Mouse (Mus musculus) midbrain, postnatal 0 days (tissue): ENCODE measurements around the gene Nrxn3. TPM values are rescaled to one million over a fixed set of nuclear protein-coding genes. Genes with fewer than 3 reads are reported as not detected.

Experiments used
- ATAC-seq: fragments of 200-750 bp; cut with Nextera tagmentation; 2 replicates; pipeline ENCODE4 v1.8.0; 2017; ENCODE audit warnings: moderate number of reproducible peaks, mild to moderate bottlenecking, moderate TSS enrichment, moderate library complexity; ENCODE audit not compliant: low FRiP score
- DNase-seq: peaks from one replicate; pipeline ENCODE4 v3.0.0-alpha.2; 2015; ENCODE audit warnings: low spot score
- H3K27ac ChIP-seq: fragments of 300-500 bp; sonication (generic); 2 replicates; pipeline ENCODE4 v1.5.1; 2014; ENCODE audit warnings: low read depth, mild to moderate bottlenecking, low read length, mixed read lengths
- H3K27me3 ChIP-seq: fragments of 300-500 bp; sonication (generic); 2 replicates; pipeline ENCODE4 v1.6.1; 2014; ENCODE audit warnings: low read length, control low read depth, mixed read lengths; ENCODE audit not compliant: insufficient read depth
- H3K36me3 ChIP-seq: fragments of 300-500 bp; sonication (generic); 2 replicates; pipeline ENCODE4 v1.6.1; 2014; ENCODE audit warnings: low read length, control low read depth, mixed read lengths; ENCODE audit not compliant: insufficient read depth
- H3K4me1 ChIP-seq: fragments of 300-500 bp; sonication (generic); 2 replicates; pipeline ENCODE4 v1.6.1; 2014; ENCODE audit warnings: mild to moderate bottlenecking, control low read depth, antibody characterized with exemption, low read length, mixed read lengths; ENCODE audit not compliant: insufficient read depth
- H3K4me2 ChIP-seq: fragments of 300-500 bp; sonication (generic); 2 replicates; pipeline ENCODE4 v1.6.1; 2014; ENCODE audit warnings: low read depth, mild to moderate bottlenecking, low read length, mixed read lengths; ENCODE audit not compliant: poor library complexity, severe bottlenecking
- H3K4me3 ChIP-seq: fragments of 300-500 bp; sonication (generic); 2 replicates; pipeline ENCODE4 v1.5.1; 2014; ENCODE audit warnings: low read depth, mild to moderate bottlenecking, low read length, moderate library complexity
- H3K9ac ChIP-seq: fragments of 300-500 bp; sonication (generic); replicated peaks from 2 replicates; pipeline ENCODE4 v1.6.1; 2014; ENCODE audit warnings: mild to moderate bottlenecking, low read length, moderate library complexity, mixed read lengths; ENCODE audit not compliant: poor library complexity, severe bottlenecking
- H3K9me3 ChIP-seq: fragments of 300-500 bp; sonication (generic); 2 replicates; pipeline ENCODE4 v1.6.1; 2016; ENCODE audit warnings: low read length, control low read depth
- CTCF ChIP-seq: IDR thresholded peaks from 2 replicates; pipeline ENCODE4 v1.5.1; 2016; ENCODE audit warnings: antibody characterized with exemption, mild to moderate bottlenecking
- WGBS: fragments of 180-500 bp; shearing (Covaris S2); extraction: QIAGEN DNeasy Blood & Tissue Kit; methylation state at CpG from one replicate; pipeline ENCODE4 v1.1.7; 2014; 5-methylcytosine and 5-hydroxymethylcytosine counted together
- polyA plus RNA-seq: library from polyadenylated mRNA; unstranded; fragments of >200 nt; fragmentation: Nextera tagmentation; extraction: Ambion mirVana; gene quantifications from 2 replicates; pipeline ENCODE4 v1.2.1, GENCODE M21; 2015
- total RNA-seq: library from RNA; depleted of rRNA; stranded (reverse); fragments of >200 nt; gene quantifications from 2 replicates; pipeline ENCODE4 v1.2.3, GENCODE M21; 2014

Nrxn3 gene
- total and polyA plus RNA-seq, 2 experiments from 2014 or later, result 80.8 to 88.2 TPM

DNA sequence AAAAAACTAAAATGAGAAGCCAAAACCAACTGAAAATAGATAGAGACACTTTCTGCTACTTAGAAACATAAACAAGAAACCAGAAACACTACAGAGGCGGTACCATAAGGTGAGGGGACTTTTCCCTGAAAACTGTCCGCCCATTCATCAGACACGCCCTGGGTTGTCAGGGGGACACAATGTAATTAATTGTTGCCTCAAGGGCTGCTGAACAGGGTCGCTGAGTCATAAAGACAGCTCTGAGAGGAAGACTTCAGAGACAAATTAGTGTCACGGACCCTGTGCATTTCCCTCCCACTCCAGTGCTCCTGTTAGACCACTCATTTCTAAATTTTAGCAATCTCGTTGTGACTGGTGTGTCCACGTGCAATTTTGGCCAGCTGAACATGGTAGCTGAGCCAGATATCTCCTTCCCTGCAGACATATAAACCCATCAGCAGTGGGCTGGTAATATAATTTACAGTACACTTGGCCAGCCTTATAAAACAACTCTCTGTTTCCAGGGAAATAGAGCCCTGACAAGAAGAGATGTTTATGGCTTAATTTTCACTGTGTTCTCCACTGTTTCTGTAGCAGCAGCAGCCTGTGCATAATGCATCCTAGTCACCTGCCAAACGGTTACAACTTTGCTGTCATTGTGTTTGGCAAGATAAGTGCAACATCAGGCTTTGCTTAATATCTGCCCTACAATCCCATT, 603.3 kb downstream of the Nrxn3 start:
- H3K27ac ChIP-seq, result no peak overlapping the region
- no peak overlapping the region for H3K4me3 ChIP-seq
- 48% methylated on average over 8 of the region's 8 CpGs for WGBS
- ATAC-seq, result no peak
- no peaks in the 10 kb centered on the region for H3K27me3 ChIP-seq
- no peaks in the 10 kb centered on the region for H3K9me3 ChIP-seq
- no peak overlapping the region for H3K9ac ChIP-seq
- no peak for TF ChIP-seq CTCF
- no peaks in the 10 kb centered on the region for H3K4me1 ChIP-seq
- DNase-seq, result peak; percentile 21
- H3K4me2 ChIP-seq, result no peak overlapping the region
- H3K36me3 ChIP-seq, result no peaks in the 10 kb centered on the region

DNA sequence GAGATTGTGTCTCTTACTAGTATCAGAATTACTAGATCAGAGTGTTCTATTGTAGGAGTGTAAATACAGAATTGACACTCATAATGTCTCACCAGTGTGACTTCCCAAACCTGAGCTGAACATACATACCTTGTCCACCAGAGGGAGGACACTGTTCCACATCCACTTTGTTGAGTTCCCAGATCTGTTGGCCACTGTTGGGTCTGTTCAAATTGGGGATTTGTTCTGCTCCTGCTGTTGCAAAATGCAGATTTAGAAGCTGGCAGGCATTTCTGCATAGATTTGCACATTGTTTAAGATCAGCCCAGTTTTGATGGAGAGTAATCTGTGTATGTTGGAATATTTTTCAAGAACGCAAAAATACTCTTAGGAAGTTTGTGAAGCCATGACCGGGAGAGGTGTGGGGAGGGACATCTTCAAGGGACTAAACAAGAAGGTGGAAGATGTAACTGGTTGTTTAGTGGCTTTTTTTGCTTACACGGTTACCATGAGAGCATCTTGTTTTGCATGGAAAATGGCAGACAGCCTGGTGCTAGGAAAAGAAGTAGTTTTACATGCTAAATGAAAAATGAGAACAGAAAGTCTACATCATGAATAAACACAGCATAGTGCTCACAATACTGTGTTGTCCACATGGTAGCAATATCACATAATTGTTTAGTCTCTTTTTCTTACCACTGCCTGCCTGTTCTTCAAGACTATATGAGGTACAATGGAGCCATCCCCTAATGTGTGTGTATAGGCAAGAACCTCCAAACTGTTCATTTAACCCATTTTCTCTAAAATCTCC, 609.0 kb downstream of the Nrxn3 start:
- ATAC-seq (no peak), DNase-seq (peak; percentile 24)
- no peaks in the 10 kb centered on the region for H3K36me3 ChIP-seq
- H3K9me3 ChIP-seq, result no peaks in the 10 kb centered on the region
- H3K4me2 ChIP-seq, result no peak overlapping the region
- peak; percentile 59 for TF ChIP-seq CTCF
- no peak overlapping the region for H3K4me3 ChIP-seq
- no peak overlapping the region for H3K27ac ChIP-seq
- H3K4me1 ChIP-seq, result no peaks in the 10 kb centered on the region
- no peaks in the 10 kb centered on the region for H3K27me3 ChIP-seq
- WGBS, result 92% methylated on average over 3 of the region's 3 CpGs
- no peak overlapping the region for H3K9ac ChIP-seq

DNA sequence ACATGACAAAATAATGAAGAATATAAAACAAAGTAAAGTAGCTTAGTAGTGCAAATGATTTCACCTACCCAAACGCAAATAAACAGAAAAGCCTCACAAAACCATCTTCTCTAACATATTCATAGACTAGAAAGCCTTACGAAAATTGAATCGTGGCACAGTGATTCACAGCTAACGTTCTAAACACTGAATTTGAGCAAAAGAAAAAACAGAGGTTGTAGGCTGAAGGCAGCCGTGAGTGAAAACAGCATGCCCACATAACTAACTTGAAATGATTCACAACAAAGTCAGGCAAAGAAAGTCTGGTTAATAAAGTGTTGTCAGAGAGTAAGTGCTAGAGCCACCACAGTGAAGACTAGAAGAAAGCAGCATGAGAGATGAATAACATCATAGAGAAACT, 610.8 kb downstream of the Nrxn3 start:
- ATAC-seq, result no peak
- H3K4me3 ChIP-seq, result no peak overlapping the region
- no peak for DNase-seq
- TF ChIP-seq CTCF, result no peak
- no peaks in the 10 kb centered on the region for H3K36me3 ChIP-seq
- no peak overlapping the region for H3K27ac ChIP-seq
- H3K4me1 ChIP-seq, result no peaks in the 10 kb centered on the region
- no peaks in the 10 kb centered on the region for H3K9me3 ChIP-seq
- no peak overlapping the region for H3K4me2 ChIP-seq
- WGBS, result 83% methylated on average over 5 of the region's 5 CpGs
- no peak overlapping the region for H3K9ac ChIP-seq
- H3K27me3 ChIP-seq, result no peaks in the 10 kb centered on the region

DNA sequence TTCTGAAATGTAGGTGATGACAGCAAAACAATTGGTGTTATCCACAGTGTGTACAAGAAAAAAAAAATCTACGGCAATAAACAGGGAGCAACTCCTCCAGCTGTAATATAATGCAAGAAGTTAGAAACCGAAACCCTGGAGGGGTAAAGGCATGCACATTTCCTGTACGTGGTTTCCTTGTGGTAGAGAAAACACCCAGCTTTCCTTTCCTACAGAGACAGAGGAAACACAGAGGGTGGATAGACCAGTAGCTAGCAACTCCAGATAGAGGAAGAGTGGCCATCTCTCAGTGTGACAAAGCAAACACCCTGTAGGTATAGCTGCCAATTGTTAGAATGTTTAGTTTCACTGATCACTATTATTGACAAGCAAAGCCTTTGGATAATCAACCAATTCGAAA, 642.2 kb downstream of the Nrxn3 start:
- ATAC-seq (no peak), DNase-seq (no peak)
- no peaks in the 10 kb centered on the region for H3K27me3 ChIP-seq
- H3K27ac ChIP-seq, result no peak overlapping the region
- H3K9me3 ChIP-seq, result no peaks in the 10 kb centered on the region
- no peak overlapping the region for H3K4me2 ChIP-seq
- H3K4me1 ChIP-seq, result no peaks in the 10 kb centered on the region
- H3K4me3 ChIP-seq, result no peak overlapping the region
- 82% methylated on average over 4 of the region's 4 CpGs for WGBS
- H3K9ac ChIP-seq, result no peak overlapping the region
- TF ChIP-seq CTCF, result no peak
- H3K36me3 ChIP-seq, result no peaks in the 10 kb centered on the region

DNA sequence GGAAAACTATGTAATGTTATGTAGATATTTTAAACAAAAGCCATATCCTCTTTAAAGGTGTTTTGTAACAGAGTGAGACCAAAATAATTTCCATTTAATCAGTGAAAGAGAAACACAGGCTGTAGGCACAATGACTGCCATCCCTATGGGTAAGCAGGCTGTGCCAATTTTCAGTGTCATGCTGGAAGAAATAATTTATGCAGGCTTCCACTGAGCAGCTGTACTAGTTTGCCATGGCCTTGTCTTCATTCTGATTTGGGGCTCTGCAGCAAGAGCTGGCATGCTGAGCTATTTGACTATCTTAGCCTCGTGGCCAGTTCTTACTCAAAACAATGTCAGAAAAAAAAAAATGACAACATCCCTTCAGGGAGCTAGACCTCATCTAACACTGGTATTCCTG, 647.3 kb downstream of the Nrxn3 start:
- no peak overlapping the region for H3K9ac ChIP-seq
- no peak overlapping the region for H3K4me2 ChIP-seq
- no peaks in the 10 kb centered on the region for H3K27me3 ChIP-seq
- no peak for TF ChIP-seq CTCF
- H3K4me3 ChIP-seq, result no peak overlapping the region
- ATAC-seq (no peak), DNase-seq (peak; percentile 51)
- 10% methylated on average over 1 of the region's 1 CpGs for WGBS
- H3K9me3 ChIP-seq, result no peaks in the 10 kb centered on the region
- H3K27ac ChIP-seq, result no peak overlapping the region
- H3K4me1 ChIP-seq, result no peaks in the 10 kb centered on the region
- no peaks in the 10 kb centered on the region for H3K36me3 ChIP-seq

DNA sequence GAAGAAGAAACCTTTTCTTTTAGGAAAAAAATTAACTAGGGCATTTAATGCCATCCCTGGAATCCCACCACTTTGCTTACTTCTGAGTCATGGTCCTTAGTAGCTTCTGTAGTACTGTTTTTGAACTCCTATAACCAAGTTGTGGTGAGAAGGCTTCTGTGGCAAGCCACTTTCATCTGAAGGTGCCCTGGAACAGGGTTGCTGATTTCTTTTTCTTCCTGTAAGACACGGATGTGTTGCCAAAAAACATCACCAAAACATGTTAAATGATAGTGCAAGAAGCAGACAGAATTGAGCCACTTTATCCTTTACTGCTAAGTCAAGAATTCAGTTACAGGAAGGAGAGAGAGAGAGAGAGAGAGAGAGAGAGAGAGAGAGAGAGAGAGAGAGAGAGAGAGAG, 653.9 kb downstream of the Nrxn3 start:
- H3K9ac ChIP-seq, result no peak overlapping the region
- TF ChIP-seq CTCF, result no peak
- H3K27ac ChIP-seq, result no peak overlapping the region
- WGBS, result 59% methylated on average over 1 of the region's 1 CpGs
- H3K36me3 ChIP-seq, result no peaks in the 10 kb centered on the region
- H3K27me3 ChIP-seq, result no peaks in the 10 kb centered on the region
- DNase-seq (no peak), ATAC-seq (no peak)
- no peaks in the 10 kb centered on the region for H3K9me3 ChIP-seq
- H3K4me2 ChIP-seq, result no peak overlapping the region
- no peak overlapping the region for H3K4me3 ChIP-seq
- 0 out of 2 replicates have a peak, but pooled peaks cover 6% of the 10 kb centered on the region for H3K4me1 ChIP-seq
